Mouse (Mus musculus): ENCODE data around the gene Lrrc42. TPM values are rescaled to one million over a fixed set of nuclear protein-coding genes. Genes with fewer than 3 reads are reported as not detected.

The Lrrc42 gene
- polyA plus RNA-seq, 1 experiment from 2014 or later: 94.5 TPM

GRCm38 (mm10) chr4:107285446-107286200 lies 32.3 kb upstream of the Lrrc42 start:
- WGBS: 91% methylated on average over 3 of the region's 3 CpGs
- no peak overlapping the region for H3K4me2 ChIP-seq
- H3K4me1 ChIP-seq: no peaks in the 10 kb centered on the region
- H3K9ac ChIP-seq: no peak overlapping the region
- peaks cover 15% of the 10 kb centered on the region for H3K36me3 ChIP-seq
- H3K4me3 ChIP-seq: no peak overlapping the region
- no peaks in the 10 kb centered on the region for H3K9me3 ChIP-seq
- no peak for ATAC-seq (ENCODE audit: insufficient number of reproducible peaks, insufficient read depth, low FRiP score, low TSS enrichment, low read depth)
- no peak overlapping the region for H3K27ac ChIP-seq
- H3K27me3 ChIP-seq: no peaks in the 10 kb centered on the region

GRCm38 (mm10) chr4:107280843-107281475 lies 27.6 kb upstream of the Lrrc42 start:
- ATAC-seq (ENCODE audit: insufficient number of reproducible peaks, insufficient read depth, low FRiP score, low TSS enrichment, low read depth): no peak
- H3K9me3 ChIP-seq: no peaks in the 10 kb centered on the region
- H3K4me3 ChIP-seq: no peak overlapping the region
- no peaks in the 10 kb centered on the region for H3K27me3 ChIP-seq
- peaks cover 24% of the 10 kb centered on the region for H3K36me3 ChIP-seq
- H3K4me2 ChIP-seq: no peak overlapping the region
- H3K27ac ChIP-seq: no peak overlapping the region
- WGBS: 81% methylated on average over 7 of the region's 7 CpGs
- no peaks in the 10 kb centered on the region for H3K4me1 ChIP-seq
- no peak overlapping the region for H3K9ac ChIP-seq

GRCm38 (mm10) chr4:107278188-107278707 lies 24.9 kb upstream of the Lrrc42 start:
- WGBS: 27% methylated on average over 8 of the region's 8 CpGs
- H3K9ac ChIP-seq: no peak overlapping the region
- no peaks in the 10 kb centered on the region for H3K4me1 ChIP-seq
- H3K4me2 ChIP-seq: no peak overlapping the region
- no peak overlapping the region for H3K4me3 ChIP-seq
- no peaks in the 10 kb centered on the region for H3K9me3 ChIP-seq
- no peak for ATAC-seq (ENCODE audit: insufficient number of reproducible peaks, insufficient read depth, low FRiP score, low TSS enrichment, low read depth)
- H3K27ac ChIP-seq: no peak overlapping the region
- no peaks in the 10 kb centered on the region for H3K27me3 ChIP-seq
- H3K36me3 ChIP-seq: peaks cover 35% of the 10 kb centered on the region

- 67% methylated on average over 5 of the region's 5 CpGs for WGBS
- H3K27ac ChIP-seq: no peak overlapping the region
- H3K4me3 ChIP-seq: no peak overlapping the region
- H3K4me1 ChIP-seq: no peaks in the 10 kb centered on the region
- H3K9ac ChIP-seq: no peak overlapping the region
- H3K4me2 ChIP-seq: no peak overlapping the region
- ATAC-seq (ENCODE audit: insufficient number of reproducible peaks, insufficient read depth, low FRiP score, low TSS enrichment, low read depth): no peak
- no peaks in the 10 kb centered on the region for H3K9me3 ChIP-seq
- H3K36me3 ChIP-seq: peaks cover 15% of the 10 kb centered on the region; the same call in 1 of the 2 replicates
- H3K27me3 ChIP-seq: no peaks in the 10 kb centered on the region
Observed at GRCm38 (mm10) chr4:107274511-107274910, 21.2 kb upstream of the Lrrc42 start.

- WGBS: 83% methylated on average over 4 of the region's 4 CpGs
- ATAC-seq (ENCODE audit: insufficient number of reproducible peaks, insufficient read depth, low FRiP score, low TSS enrichment, low read depth): no peak
- peaks cover 15% of the 10 kb centered on the region; the same call in 1 of the 2 replicates for H3K36me3 ChIP-seq
- H3K27ac ChIP-seq: no peak overlapping the region
- H3K4me1 ChIP-seq: no peaks in the 10 kb centered on the region
- no peaks in the 10 kb centered on the region for H3K9me3 ChIP-seq
- no peak overlapping the region for H3K4me3 ChIP-seq
- no peak overlapping the region for H3K4me2 ChIP-seq
- H3K9ac ChIP-seq: no peak overlapping the region
- H3K27me3 ChIP-seq: no peaks in the 10 kb centered on the region
Observed at GRCm38 (mm10) chr4:107273683-107274082, 20.4 kb upstream of the Lrrc42 start.

GRCm38 (mm10) chr4:107260001-107260400 lies 6.7 kb upstream of the Lrrc42 start:
- Histone ChIP-seq H3K4me3 (no peak overlapping the region), H3K36me3 (peaks cover 13% of the 10 kb centered on the region), H3K4me2 (no peak overlapping the region), H3K27me3 (no peaks in the 10 kb centered on the region), H3K9ac (no peak overlapping the region), H3K27ac (no peak overlapping the region), H3K4me1 (no peaks in the 10 kb centered on the region), H3K9me3 (peaks cover 1% of the 10 kb centered on the region; the same call in 1 of the 2 replicates)
- 44% methylated on average over 4 of the region's 4 CpGs for WGBS
- no peak for ATAC-seq (ENCODE audit: insufficient number of reproducible peaks, insufficient read depth, low FRiP score, low TSS enrichment, low read depth)

- H3K27ac ChIP-seq: 0 out of 2 replicates have a peak overlapping the region, but pooled peaks have one; percentile 85
- WGBS: 21% methylated on average over 3 of the region's 3 CpGs
Observed at GRCm38 (mm10) chr4:107254414-107254813, 1.1 kb upstream of the Lrrc42 start.

GRCm38 (mm10) chr4:107252522-107252921 lies 810 bp downstream of the Lrrc42 start:
- Histone ChIP-seq H3K27me3 (no peaks in the 10 kb centered on the region), H3K9ac (peak overlapping the region; percentile 88), H3K4me1 (peaks cover 42% of the 10 kb centered on the region), H3K27ac (no peak overlapping the region), H3K9me3 (no peaks in the 10 kb centered on the region), H3K4me2 (peak overlapping the region; percentile 75), H3K36me3 (peaks cover 2% of the 10 kb centered on the region; the same call in 1 of the 2 replicates), H3K4me3 (peak overlapping the region; percentile 91)
- ATAC-seq (ENCODE audit: insufficient number of reproducible peaks, insufficient read depth, low FRiP score, low TSS enrichment, low read depth): no peak
- WGBS: under 1% methylated on average over 11 of the region's 11 CpGs

More at GRCm38 (mm10) chr4:107254414-107254813, 1.1 kb upstream of the Lrrc42 start:
- peak overlapping the region; percentile 88 for H3K9ac ChIP-seq
- no peaks in the 10 kb centered on the region for H3K27me3 ChIP-seq
- H3K4me1 ChIP-seq: peaks cover 31% of the 10 kb centered on the region
- H3K4me3 ChIP-seq: peak overlapping the region; percentile 91
- no peaks in the 10 kb centered on the region for H3K9me3 ChIP-seq
- H3K4me2 ChIP-seq: peak overlapping the region; percentile 69
- ATAC-seq (ENCODE audit: insufficient number of reproducible peaks, insufficient read depth, low FRiP score, low TSS enrichment, low read depth): no peak
- no peaks in the 10 kb centered on the region for H3K36me3 ChIP-seq

GRCm38 (mm10) chr4:107250494-107250893 lies 2.8 kb downstream of the Lrrc42 start:
- no peak overlapping the region for H3K27ac ChIP-seq
- no peak overlapping the region for H3K4me3 ChIP-seq
- no peak for ATAC-seq (ENCODE audit: insufficient number of reproducible peaks, insufficient read depth, low FRiP score, low TSS enrichment, low read depth)
- H3K4me2 ChIP-seq: no peak overlapping the region
- WGBS: 18% methylated on average over 4 of the region's 4 CpGs
- H3K27me3 ChIP-seq: no peaks in the 10 kb centered on the region
- peaks cover 47% of the 10 kb centered on the region for H3K4me1 ChIP-seq
- H3K36me3 ChIP-seq: peaks cover 7% of the 10 kb centered on the region
- no peaks in the 10 kb centered on the region for H3K9me3 ChIP-seq
- no peak overlapping the region for H3K9ac ChIP-seq

- Histone ChIP-seq H3K9ac (no peak overlapping the region), H3K9me3 (no peaks in the 10 kb centered on the region), H3K4me2 (no peak overlapping the region), H3K36me3 (peaks cover 14% of the 10 kb centered on the region), H3K4me1 (peaks cover 49% of the 10 kb centered on the region), H3K27ac (no peak overlapping the region), H3K27me3 (no peaks in the 10 kb centered on the region), H3K4me3 (no peak overlapping the region)
- 69% methylated on average over 2 of the region's 2 CpGs for WGBS
- ATAC-seq (ENCODE audit: insufficient number of reproducible peaks, insufficient read depth, low FRiP score, low TSS enrichment, low read depth): no peak
Observed at GRCm38 (mm10) chr4:107249471-107249870, 3.9 kb downstream of the Lrrc42 start.

- Histone ChIP-seq H3K4me3 (no peak overlapping the region), H3K27me3 (no peaks in the 10 kb centered on the region), H3K4me2 (no peak overlapping the region), H3K4me1 (peaks cover 50% of the 10 kb centered on the region), H3K36me3 (peaks cover 24% of the 10 kb centered on the region), H3K9ac (no peak overlapping the region), H3K27ac (no peak overlapping the region), H3K9me3 (no peaks in the 10 kb centered on the region)
- WGBS: 84% methylated on average over 3 of the region's 3 CpGs
- ATAC-seq (ENCODE audit: insufficient number of reproducible peaks, insufficient read depth, low FRiP score, low TSS enrichment, low read depth): no peak
Observed at GRCm38 (mm10) chr4:107248061-107248460, 5.3 kb downstream of the Lrrc42 start.

- peaks cover 45% of the 10 kb centered on the region for H3K4me1 ChIP-seq
- H3K27me3 ChIP-seq: no peaks in the 10 kb centered on the region
- no peaks in the 10 kb centered on the region for H3K9me3 ChIP-seq
- ATAC-seq (ENCODE audit: insufficient number of reproducible peaks, insufficient read depth, low FRiP score, low TSS enrichment, low read depth): no peak
- H3K36me3 ChIP-seq: peaks cover 32% of the 10 kb centered on the region
- no peak overlapping the region for H3K9ac ChIP-seq
- H3K27ac ChIP-seq: no peak overlapping the region
- no peak overlapping the region for H3K4me3 ChIP-seq
- no peak overlapping the region for H3K4me2 ChIP-seq
- WGBS: 86% methylated on average over 9 of the region's 9 CpGs
Observed at GRCm38 (mm10) chr4:107247110-107247509, 6.2 kb downstream of the Lrrc42 start.

Measured in embryonic facial prominence, embryonic 13.5 days (tissue).